Mouse (Mus musculus): ENCODE results near the gene Nepro. TPM values are rescaled to one million over a fixed set of nuclear protein-coding genes. Genes with fewer than 3 reads are reported as not detected.

Nepro gene
- polyA plus RNA-seq (2011; ENCODE audit: insufficient read length, low read depth, missing spikeins), result 17.5 and 19.6 TPM in 2 replicates

DNA sequence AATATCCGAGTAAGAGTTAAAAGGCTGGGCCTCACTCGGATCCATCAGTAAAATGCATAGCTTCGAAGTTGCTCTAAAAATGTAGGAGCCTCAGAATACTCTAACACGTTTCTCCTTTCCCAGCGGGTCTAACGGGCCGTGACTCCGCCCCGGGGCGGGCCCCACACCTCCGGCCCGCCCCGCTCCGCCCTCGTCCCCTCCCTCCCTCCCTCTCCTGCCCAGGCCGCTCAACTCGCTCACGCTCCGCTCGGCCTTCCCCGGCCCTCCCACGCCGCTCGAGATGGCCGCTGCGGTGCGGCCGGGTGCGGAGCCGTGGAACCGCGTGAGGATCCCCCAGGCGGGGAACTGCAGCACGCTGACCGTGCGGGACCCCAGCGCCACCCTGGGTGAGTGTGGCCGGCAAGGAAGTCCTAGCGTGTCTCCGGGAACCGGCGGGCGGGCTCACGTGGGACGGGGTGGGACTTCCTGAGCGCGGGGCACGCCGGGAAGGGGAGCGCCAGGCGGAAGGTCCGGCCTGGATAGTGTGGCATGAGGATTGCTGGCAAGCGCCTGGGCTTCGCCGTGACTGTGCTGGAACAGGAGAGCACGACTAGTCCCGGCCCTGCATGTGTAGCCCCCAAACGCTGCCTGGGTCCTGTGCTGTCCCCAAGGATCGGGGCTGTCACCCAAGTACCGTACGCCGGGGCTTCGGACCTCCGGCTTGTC is at the start of gene Nepro:
Nepro (plus strand) TSS at position 219 of the 705 bp plus-strand sequence.
- peak within 1 kb of the TSS; percentile 97 for H3K27ac ChIP-seq (ENCODE audit: insufficient read depth, low read length)
- peak within 1 kb of the TSS; percentile 77 for H3K4me3 ChIP-seq (ENCODE audit: insufficient read depth, low read length)
- peaks cover 2% of the 10 kb centered on the region; the same call in 1 of the 2 replicates for H3K4me1 ChIP-seq (ENCODE audit: control insufficient read depth, insufficient read depth, low read length)
- TF ChIP-seq CTCF (IDR thresholded peaks at IDR 0.05; ENCODE audit: borderline replicate concordance, insufficient read depth, low read length) (no peak), POLR2A (IDR thresholded peaks at IDR 0.05; ENCODE audit: low read depth, low read length) (no peak; the same call in none of the 2 replicates)

DNA sequence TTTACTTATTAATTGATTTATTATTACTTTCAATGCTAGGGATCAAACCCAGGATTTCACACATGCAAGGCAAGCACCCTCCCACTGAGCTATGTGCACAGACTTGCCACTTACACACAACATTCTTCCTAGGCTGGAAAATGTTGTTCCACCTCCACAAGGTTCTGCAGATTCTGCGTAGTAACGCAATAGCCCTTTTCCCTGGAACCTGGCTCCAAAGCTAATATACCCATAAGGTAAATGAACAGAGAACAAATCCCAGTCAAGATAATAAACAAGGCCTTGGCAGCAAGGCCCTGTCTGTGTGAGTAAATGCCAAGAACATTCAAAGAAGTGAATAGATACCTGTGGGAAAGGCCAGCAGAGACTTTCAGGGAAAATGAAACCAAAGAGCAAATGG is 47.7 kb upstream of the Nepro start:
- TF ChIP-seq POLR2A (IDR thresholded peaks at IDR 0.05; ENCODE audit: low read depth, low read length) (no peak), CTCF (IDR thresholded peaks at IDR 0.05; ENCODE audit: borderline replicate concordance, insufficient read depth, low read length) (no peak)
- no peak overlapping the region for H3K4me3 ChIP-seq (ENCODE audit: insufficient read depth, low read length)
- H3K4me1 ChIP-seq (ENCODE audit: control insufficient read depth, insufficient read depth, low read length), result peaks cover 4% of the 10 kb centered on the region
- H3K27ac ChIP-seq (ENCODE audit: insufficient read depth, low read length), result no peak overlapping the region

- Histone ChIP-seq H3K4me3 (ENCODE audit: insufficient read depth, low read length) (no peak overlapping the region), H3K27ac (ENCODE audit: insufficient read depth, low read length) (peak overlapping the region; percentile 34), H3K4me1 (ENCODE audit: control insufficient read depth, insufficient read depth, low read length) (peaks cover 6% of the 10 kb centered on the region)
- TF ChIP-seq POLR2A (IDR thresholded peaks at IDR 0.05; ENCODE audit: low read depth, low read length), result no peak
- no peak for TF ChIP-seq CTCF (IDR thresholded peaks at IDR 0.05; ENCODE audit: borderline replicate concordance, insufficient read depth, low read length)
These were observed 45.0 kb upstream of the Nepro start for GRCm38 (mm10) chr16:44679082-44679481.

DNA sequence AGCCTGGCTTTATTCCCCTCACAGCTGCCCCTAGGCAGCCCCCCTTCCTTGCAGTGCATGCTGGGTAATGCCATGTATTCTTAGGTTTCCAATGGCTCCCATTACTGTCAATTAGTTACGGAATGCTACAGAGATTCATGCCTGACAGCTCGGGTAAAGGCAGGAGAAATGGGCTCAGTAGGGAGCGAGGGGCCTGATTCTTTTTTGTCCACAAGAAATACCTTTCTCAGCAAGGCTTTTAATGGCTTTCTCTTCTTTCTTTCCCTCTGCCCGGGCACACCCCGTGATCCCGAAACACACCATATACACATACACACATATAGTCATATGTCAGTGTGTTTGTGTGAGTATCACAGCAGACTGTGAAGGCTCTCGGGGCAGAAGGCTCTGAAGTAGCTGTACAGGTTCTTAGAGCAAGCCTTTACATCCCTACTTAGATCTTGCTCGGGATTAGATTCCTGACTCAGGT is 44.6 kb upstream of the Nepro start:
- TF ChIP-seq CTCF (IDR thresholded peaks at IDR 0.05; ENCODE audit: borderline replicate concordance, insufficient read depth, low read length), result no peak
- no peak for TF ChIP-seq POLR2A (IDR thresholded peaks at IDR 0.05; ENCODE audit: low read depth, low read length)
- Histone ChIP-seq H3K27ac (ENCODE audit: insufficient read depth, low read length) (no peak overlapping the region), H3K4me1 (ENCODE audit: control insufficient read depth, insufficient read depth, low read length) (peaks cover 6% of the 10 kb centered on the region), H3K4me3 (ENCODE audit: insufficient read depth, low read length) (no peak overlapping the region)

DNA sequence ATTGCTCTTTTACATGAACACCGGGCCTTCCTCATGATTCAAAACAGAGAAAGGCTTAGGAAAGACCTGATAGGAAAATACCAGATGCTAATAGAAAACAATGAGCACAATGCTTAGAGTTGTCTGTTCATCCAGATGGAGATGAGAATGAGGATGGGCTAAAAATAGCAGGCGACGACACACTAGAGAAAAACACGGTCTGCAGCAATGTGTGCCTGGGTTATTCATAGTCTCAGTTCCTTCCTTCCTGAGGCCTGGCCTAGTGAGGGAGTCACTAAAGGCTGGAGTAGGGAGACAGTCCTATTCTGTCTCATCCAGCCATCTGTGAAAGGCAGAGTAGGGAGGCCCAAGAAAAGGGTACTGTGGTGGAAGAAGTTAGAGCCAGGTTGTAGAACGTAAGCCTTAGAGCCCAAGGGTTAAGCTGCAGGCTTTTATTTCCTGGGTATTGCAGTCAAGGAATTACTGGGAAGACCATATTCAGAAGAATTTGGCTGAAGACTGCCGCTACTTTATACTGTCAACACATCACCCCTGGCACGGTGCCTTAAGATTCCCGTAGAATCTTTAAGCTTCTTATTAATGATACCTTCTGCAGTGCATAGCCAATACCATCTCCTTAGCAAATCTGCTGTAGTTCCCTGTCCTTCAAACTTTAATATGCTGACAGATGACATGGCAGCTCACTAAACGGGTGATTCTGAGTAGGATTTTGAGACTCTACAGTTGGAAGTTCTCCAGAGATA is 43.2 kb upstream of the Nepro start:
- peaks cover 8% of the 10 kb centered on the region for H3K4me1 ChIP-seq (ENCODE audit: control insufficient read depth, insufficient read depth, low read length)
- TF ChIP-seq POLR2A (IDR thresholded peaks at IDR 0.05; ENCODE audit: low read depth, low read length) (no peak), CTCF (IDR thresholded peaks at IDR 0.05; ENCODE audit: borderline replicate concordance, insufficient read depth, low read length) (no peak)
- peak overlapping the region; percentile 41 for H3K27ac ChIP-seq (ENCODE audit: insufficient read depth, low read length)
- no peak overlapping the region for H3K4me3 ChIP-seq (ENCODE audit: insufficient read depth, low read length)

DNA sequence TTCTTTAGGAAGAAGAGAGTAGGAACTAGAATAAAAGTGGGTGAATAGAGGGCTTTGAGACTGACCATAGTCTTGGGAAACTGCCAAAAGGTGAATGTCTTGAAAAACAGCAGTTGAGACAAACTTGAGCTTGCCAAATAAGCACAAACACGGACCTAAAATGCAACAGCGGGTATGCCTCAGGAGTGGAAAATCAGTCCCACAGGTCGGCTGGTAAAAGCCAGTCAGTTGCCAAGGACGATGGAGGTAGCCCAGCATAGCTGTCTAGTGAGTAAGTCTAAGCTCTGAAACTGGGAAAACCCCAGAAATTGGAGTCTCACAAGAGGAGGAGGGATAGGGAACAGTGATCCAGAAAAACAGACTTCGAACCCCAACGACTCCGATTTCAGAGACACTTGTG is 39.5 kb upstream of the Nepro start:
- peaks cover 10% of the 10 kb centered on the region for H3K4me1 ChIP-seq (ENCODE audit: control insufficient read depth, insufficient read depth, low read length)
- TF ChIP-seq CTCF (IDR thresholded peaks at IDR 0.05; ENCODE audit: borderline replicate concordance, insufficient read depth, low read length) (no peak), POLR2A (IDR thresholded peaks at IDR 0.05; ENCODE audit: low read depth, low read length) (no peak)
- H3K27ac ChIP-seq (ENCODE audit: insufficient read depth, low read length), result peak overlapping the region; percentile 38
- no peak overlapping the region for H3K4me3 ChIP-seq (ENCODE audit: insufficient read depth, low read length)

GRCm38 (mm10) chr16:44685401-44685800 is 38.7 kb upstream of the Nepro start:
- TF ChIP-seq POLR2A (IDR thresholded peaks at IDR 0.05; ENCODE audit: low read depth, low read length) (no peak), CTCF (IDR thresholded peaks at IDR 0.05; ENCODE audit: borderline replicate concordance, insufficient read depth, low read length) (no peak)
- Histone ChIP-seq H3K4me1 (ENCODE audit: control insufficient read depth, insufficient read depth, low read length) (peaks cover 10% of the 10 kb centered on the region), H3K27ac (ENCODE audit: insufficient read depth, low read length) (no peak overlapping the region), H3K4me3 (ENCODE audit: insufficient read depth, low read length) (no peak overlapping the region)

DNA sequence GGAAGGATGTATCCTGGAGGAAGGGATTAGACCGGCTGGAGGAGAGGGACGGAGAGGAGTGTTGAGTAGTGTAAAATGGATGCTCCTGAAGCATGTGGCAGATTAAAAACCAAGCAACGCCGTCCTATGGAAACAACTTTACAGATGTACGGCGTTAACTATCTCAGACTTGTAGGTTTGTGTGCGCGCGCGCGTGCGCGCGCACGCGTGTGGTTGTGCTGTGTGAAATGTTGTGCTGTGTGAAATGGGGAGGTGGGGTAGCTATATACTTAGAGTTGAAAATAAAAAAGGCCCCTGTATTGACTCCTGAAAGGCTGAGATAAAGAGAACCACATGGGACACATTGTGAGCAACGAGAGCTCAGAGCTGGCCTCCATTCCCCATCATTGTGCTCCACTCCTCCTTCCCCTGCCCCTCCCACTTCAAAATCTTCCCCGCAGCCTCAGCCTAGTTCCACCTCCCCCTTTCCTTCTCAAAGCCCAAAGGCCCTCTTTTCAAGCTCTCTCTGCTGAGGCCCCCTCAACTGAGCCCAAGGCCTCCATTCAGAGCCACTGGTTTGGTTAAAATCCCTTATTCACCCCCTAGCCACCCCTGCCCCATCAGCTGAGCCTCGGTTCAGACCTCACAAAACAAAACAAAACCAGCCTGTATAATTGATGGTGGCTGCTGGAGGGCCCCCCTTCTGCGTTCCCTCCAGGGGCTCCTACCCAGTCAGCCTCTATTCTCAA is 36.9 kb upstream of the Nepro start:
- no peak overlapping the region for H3K4me3 ChIP-seq (ENCODE audit: insufficient read depth, low read length)
- no peak overlapping the region for H3K27ac ChIP-seq (ENCODE audit: insufficient read depth, low read length)
- peaks cover 10% of the 10 kb centered on the region for H3K4me1 ChIP-seq (ENCODE audit: control insufficient read depth, insufficient read depth, low read length)
- no peak for TF ChIP-seq POLR2A (IDR thresholded peaks at IDR 0.05; ENCODE audit: low read depth, low read length)
- TF ChIP-seq CTCF (IDR thresholded peaks at IDR 0.05; ENCODE audit: borderline replicate concordance, insufficient read depth, low read length), result no peak

DNA sequence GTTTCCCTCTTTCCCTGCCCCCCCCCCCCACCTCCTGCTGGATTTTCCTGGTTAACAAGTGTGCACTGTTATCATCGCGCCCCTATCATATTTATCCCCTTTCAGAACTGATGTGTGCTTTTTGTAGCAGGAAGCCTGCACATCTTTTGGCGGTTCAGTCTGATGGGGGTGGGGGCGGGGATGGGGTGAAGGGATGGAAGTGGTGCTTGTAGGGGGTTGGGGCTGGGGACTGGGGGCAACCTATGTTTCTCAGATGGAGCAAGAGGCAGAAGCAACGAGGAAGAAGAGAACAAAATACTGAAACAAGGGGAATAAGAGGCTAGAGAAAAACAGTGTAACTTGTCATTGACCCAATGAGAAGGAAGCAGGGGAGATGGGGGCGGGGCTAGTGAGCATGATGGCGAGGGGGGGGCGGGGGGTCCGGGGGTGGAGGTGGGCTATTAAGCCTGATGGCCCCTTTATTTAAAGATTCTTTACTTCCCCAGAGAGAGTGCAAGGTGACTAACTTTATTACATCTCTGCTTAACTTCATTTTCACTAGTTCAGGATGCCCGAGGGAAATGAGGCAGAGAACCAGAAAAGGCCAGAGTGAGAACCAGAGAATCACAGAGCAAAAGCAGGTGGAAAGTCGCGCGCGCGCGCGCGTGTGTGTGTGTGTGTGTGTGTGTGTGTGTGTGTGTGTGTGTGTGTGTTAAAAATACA is 36.2 kb upstream of the Nepro start:
- H3K4me1 ChIP-seq (ENCODE audit: control insufficient read depth, insufficient read depth, low read length), result peaks cover 10% of the 10 kb centered on the region
- TF ChIP-seq CTCF (IDR thresholded peaks at IDR 0.05; ENCODE audit: borderline replicate concordance, insufficient read depth, low read length) (no peak), POLR2A (IDR thresholded peaks at IDR 0.05; ENCODE audit: low read depth, low read length) (no peak)
- no peak overlapping the region for H3K27ac ChIP-seq (ENCODE audit: insufficient read depth, low read length)
- no peak overlapping the region for H3K4me3 ChIP-seq (ENCODE audit: insufficient read depth, low read length)
